Mouse (Mus musculus) megakaryocyte, embryonic 14.5 days (primary cell): Measurements from ENCODE around the gene Fam173b.

ENCODE experiments used
- FLI1 ChIP-seq: IDR thresholded peaks from 2 replicates; pipeline ENCODE4 v1.6.1; 2012; ENCODE audit warnings: low read length, inconsistent platforms, mixed read lengths
- GATA1 ChIP-seq: IDR thresholded peaks from 3 replicates; pipeline ENCODE4 v1.6.1; 2012; ENCODE audit warnings: mixed read lengths, low read length, inconsistent platforms, borderline replicate concordance

- TF ChIP-seq GATA1 (no peak), FLI1 (no peak)
Observed at GRCm38 (mm10) chr15:31586088-31586487, 15.6 kb upstream of the Fam173b start.
